ENCODE assay signal across 9 mouse cellular contexts in the genomic region with DNA sequence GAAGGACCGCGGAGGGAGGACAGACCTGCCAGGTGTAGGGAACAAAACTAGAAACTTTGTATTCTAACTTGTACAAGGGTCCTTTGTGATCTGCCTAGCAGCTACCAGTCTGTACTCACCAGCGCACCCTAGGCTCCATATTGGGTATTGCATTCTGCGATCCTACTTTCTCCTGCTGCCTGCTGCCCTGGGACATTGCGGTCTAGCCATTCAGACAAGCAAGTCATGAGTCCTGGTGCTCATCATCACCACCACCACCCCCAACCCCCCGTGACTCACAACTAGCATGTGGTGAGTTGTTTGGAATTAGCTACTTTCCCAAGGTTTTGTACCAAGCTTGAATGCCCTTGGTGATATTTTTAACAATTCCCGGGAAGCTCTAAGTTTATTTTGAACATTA. TPM values are rescaled to one million over a fixed set of nuclear protein-coding genes. Genes with fewer than 3 reads are reported as not detected.
A peak's percentile ranks its signal among the peaks of the same experiment; 100 is the strongest.
DNase-seq lines count a peak whose midpoint lies in the region; ATAC-seq and TF ChIP-seq lines count a peak whose summit lies in the region.
"Had no signal": no experiment of that assay in that cellular context is flagged by ENCODE, and none has a peak within 500 bp of the region (broad histone marks: within the 10 kb centered on the region; RNA-seq: fewer than 3 reads in every experiment).

No protein-coding gene starts in this region.

- H3K4me2 ChIP-seq in lung, postnatal 0 days (replicated peaks; ENCODE audit: low read depth, low read length), result no peak overlapping the region
- H3K4me2 ChIP-seq: lung, embryonic 15.5 days had no signal

- no peak overlapping the region for H3K27ac ChIP-seq in ES-Bruce4 (ENCODE audit: insufficient read depth, low read length)
- H3K27ac ChIP-seq in cortical plate, adult 2 months (ENCODE audit: insufficient read depth, low read length), result no peak overlapping the region
- H3K27ac ChIP-seq in lung, postnatal 0 days (ENCODE audit: low read length), result no peak overlapping the region
- H3K27ac ChIP-seq: lung, embryonic 15.5 days had no signal

- intact Hi-C loops in gastrocnemius, postnatal 36 days (cut with DNase I), result loop anchor here (5.0 to 10.0 kb wide), 2 partner anchors 229 to 476 kb away; no protein-coding TSS in a partner anchor

- TF ChIP-seq POLR2A in ES-Bruce4 (IDR thresholded peaks at IDR 0.05; ENCODE audit: insufficient read depth, low read length), result no peak
- TF ChIP-seq POLR2A in cortical plate, adult 2 months (IDR thresholded peaks at IDR 0.05; ENCODE audit: extremely low read depth, insufficient read depth, low read length), result no peak

- H3K9me3 ChIP-seq in ES-Bruce4 (replicated peaks; ENCODE audit: control insufficient read depth, insufficient read depth, low read length, poor library complexity, severe bottlenecking), result no peaks in the 10 kb centered on the region
- no peaks in the 10 kb centered on the region for H3K9me3 ChIP-seq in lung, postnatal 0 days (ENCODE audit: low read length)
- H3K9me3 ChIP-seq: lung, embryonic 15.5 days had no signal

- ATAC-seq in lung, postnatal 0 days, result no peak

- DNase-seq in adrenal gland, adult (ENCODE audit: inconsistent age in 2 of 2, low spot score in 1 of 2), result peak; percentile 62 to 86
- peak; percentile 20 to 26 for DNase-seq in gastrocnemius, postnatal 36 days
- peak; percentile 60 for DNase-seq in layer of hippocampus, adult 11-12 months (ENCODE audit: low spot score)
- peak; percentile 76 for DNase-seq in lung, postnatal 0 days (ENCODE audit: low spot score)
- DNase-seq in right cerebral cortex, postnatal 10 days (ENCODE audit: low spot score in 2 of 2), result peak; percentile 40 to 51
- no peak for DNase-seq in adipocyte (ENCODE audit: low spot score)

- TF ChIP-seq CTCF in ES-Bruce4 (IDR thresholded peaks at IDR 0.05; ENCODE audit: low read depth, low read length), result peak; percentile 64
- peak; percentile 75 for TF ChIP-seq CTCF in cortical plate, adult 2 months (IDR thresholded peaks at IDR 0.05; ENCODE audit: extremely low read depth, insufficient read depth, low read length)
- peak; percentile 86 for TF ChIP-seq CTCF in lung, postnatal 0 days (IDR thresholded peaks at IDR 0.05)

- no peaks in the 10 kb centered on the region for H3K4me1 ChIP-seq in ES-Bruce4 (ENCODE audit: control insufficient read depth, insufficient read depth, low read length)
- H3K4me1 ChIP-seq in cortical plate, adult 2 months (ENCODE audit: control insufficient read depth, insufficient read depth, low read length), result no peaks in the 10 kb centered on the region
- no peaks in the 10 kb centered on the region for H3K4me1 ChIP-seq in lung, postnatal 0 days (ENCODE audit: insufficient read depth, low read depth, low read length)

- no peak overlapping the region for H3K4me3 ChIP-seq in ES-Bruce4 (ENCODE audit: low read depth, low read length)
- no peak overlapping the region for H3K4me3 ChIP-seq in cortical plate, adult 2 months (ENCODE audit: insufficient read depth, low read length)
- H3K4me3 ChIP-seq in lung, postnatal 0 days (ENCODE audit: low read depth, low read length), result no peak overlapping the region
- H3K4me3 ChIP-seq: lung, embryonic 15.5 days had no signal

- no peak overlapping the region for H3K9ac ChIP-seq in ES-Bruce4 (ENCODE audit: low read depth, poor library complexity, severe bottlenecking)
- H3K9ac ChIP-seq in lung, postnatal 0 days (replicated peaks; ENCODE audit: low read depth), result no peak overlapping the region
- H3K9ac ChIP-seq: lung, embryonic 15.5 days had no signal

- TF ChIP-seq EP300 in ES-Bruce4 (IDR thresholded peaks at IDR 0.05; ENCODE audit: insufficient read depth, low read depth, low read length), result no peak
- no peak for TF ChIP-seq EP300 in lung, postnatal 0 days (IDR thresholded peaks at IDR 0.05)

- 22% methylated on average over 7 of the region's 7 CpGs for WGBS in lung, postnatal 0 days

- no peaks in the 10 kb centered on the region for H3K36me3 ChIP-seq in ES-Bruce4 (ENCODE audit: control insufficient read depth, insufficient read depth, low read length, poor library complexity, severe bottlenecking)
- H3K36me3 ChIP-seq in lung, postnatal 0 days (ENCODE audit: insufficient read depth, low read length), result no peaks in the 10 kb centered on the region
- H3K36me3 ChIP-seq: lung, embryonic 15.5 days had no signal

- no peaks in the 10 kb centered on the region for H3K27me3 ChIP-seq in ES-Bruce4 (ENCODE audit: control insufficient read depth, insufficient read depth, low read length, poor library complexity, severe bottlenecking)
- no peaks in the 10 kb centered on the region for H3K27me3 ChIP-seq in lung, postnatal 0 days (replicated peaks; ENCODE audit: insufficient read depth, low read length)
- H3K27me3 ChIP-seq: lung, embryonic 15.5 days had no signal

RNA-seq across cellular contexts. Expression of gene Hmcn1, which starts 17.8 kb away (rescaled TPM):
- polyA plus RNA-seq in ES-Bruce4 (2011; ENCODE audit: insufficient read depth, insufficient read length, low read depth, missing spikeins), result 1.4 and 1.6 TPM in 2 replicates
- polyA plus RNA-seq in cortical plate, adult 2 months (2012; rRNA removed), result 4.6 and 6.3 TPM in 2 replicates
- total RNA-seq in gastrocnemius, postnatal 36 days (2021), result 1 to 10 TPM; 4.9 to 5.4 TPM
- polyA plus RNA-seq in lung, postnatal 0 days (2015; fragmentation: Nextera tagmentation; extraction: Ambion mirVana), result 24.7 and 26.7 TPM in 2 replicates
